Mouse (Mus musculus) neural tube, embryonic 15.5 days (tissue): ENCODE measurements around the gene Cdc6. TPM values are rescaled to one million over a fixed set of nuclear protein-coding genes. Genes with fewer than 3 reads are reported as not detected.

Source experiments
- ATAC-seq: fragments of 200-750 bp; cut with Nextera tagmentation; 2 replicates; pipeline ENCODE4 v1.8.0; 2017; ENCODE audit warnings: mild to moderate bottlenecking, moderate TSS enrichment, moderate library complexity; ENCODE audit not compliant: low FRiP score
- H3K27ac ChIP-seq: fragments of 300-500 bp; sonication (generic); replicated peaks from 2 replicates; pipeline ENCODE4 v1.5.1; 2015; ENCODE audit warnings: mild to moderate bottlenecking, inconsistent platforms
- H3K27me3 ChIP-seq: fragments of 300-500 bp; sonication (generic); replicated peaks from 2 replicates; pipeline ENCODE4 v1.6.1; 2015; ENCODE audit warnings: inconsistent platforms
- H3K36me3 ChIP-seq: fragments of 300-500 bp; sonication (generic); 2 replicates; pipeline ENCODE4 v1.6.1; 2015; ENCODE audit warnings: inconsistent platforms
- H3K4me1 ChIP-seq: fragments of 300-500 bp; sonication (generic); 2 replicates; pipeline ENCODE4 v1.6.1; 2015; ENCODE audit warnings: inconsistent platforms
- H3K4me2 ChIP-seq: fragments of 300-500 bp; sonication (generic); 2 replicates; pipeline ENCODE4 v1.6.1; 2015; ENCODE audit warnings: inconsistent platforms, mild to moderate bottlenecking, moderate library complexity
- H3K4me3 ChIP-seq: fragments of 300-500 bp; sonication (generic); replicated peaks from 2 replicates; pipeline ENCODE4 v1.5.1; 2015; ENCODE audit warnings: mild to moderate bottlenecking, inconsistent platforms
- H3K9ac ChIP-seq: fragments of 300-500 bp; sonication (generic); replicated peaks from 2 replicates; pipeline ENCODE4 v1.6.1; 2015; ENCODE audit warnings: mild to moderate bottlenecking, inconsistent platforms
- H3K9me3 ChIP-seq: fragments of 300-500 bp; sonication (generic); replicated peaks from 2 replicates; pipeline ENCODE4 v1.6.1; 2016; ENCODE audit warnings: inconsistent platforms
- WGBS: fragments of 180-500 bp; shearing (Covaris S2); methylation state at CpG from one replicate; pipeline ENCODE4 v1.1.7; 2015; ENCODE audit warnings: mixed read lengths; 5-methylcytosine and 5-hydroxymethylcytosine counted together
- polyA plus RNA-seq: library from polyadenylated mRNA; unstranded; fragments of >200 nt; fragmentation: Nextera tagmentation; extraction: Ambion mirVana; gene quantifications from 2 replicates; pipeline ENCODE4 v1.2.1, GENCODE M21; 2015

The Cdc6 gene
- polyA plus RNA-seq, 1 experiment from 2014 or later = 3.8 TPM

- no peak for ATAC-seq
- Histone ChIP-seq H3K4me1 (peaks cover 59% of the 10 kb centered on the region), H3K9ac (no peak overlapping the region), H3K9me3 (no peaks in the 10 kb centered on the region), H3K27me3 (no peaks in the 10 kb centered on the region), H3K36me3 (no peaks in the 10 kb centered on the region), H3K4me3 (no peak overlapping the region), H3K27ac (no peak overlapping the region), H3K4me2 (no peak overlapping the region)
- WGBS = 71% methylated on average over 9 of the region's 10 CpGs
Observed at GRCm38 (mm10) chr11:98956340-98956739, 48.7 kb downstream of the Cdc6 start.

- peak overlapping the region; percentile 99 for H3K4me2 ChIP-seq
- H3K36me3 ChIP-seq = no peaks in the 10 kb centered on the region
- H3K9ac ChIP-seq = peak overlapping the region; percentile 71
- under 1% methylated on average over 43 of the region's 43 CpGs for WGBS
- H3K27me3 ChIP-seq = no peaks in the 10 kb centered on the region
- ATAC-seq = peak; percentile 19; the same call in 1 of the 2 replicates
- H3K27ac ChIP-seq = peak overlapping the region; percentile 86
- H3K4me1 ChIP-seq = peaks cover 71% of the 10 kb centered on the region
- H3K9me3 ChIP-seq = no peaks in the 10 kb centered on the region
- peak overlapping the region; percentile 64 for H3K4me3 ChIP-seq
Observed at GRCm38 (mm10) chr11:98959437-98960312, 52.1 kb downstream of the Cdc6 start.

- Histone ChIP-seq H3K4me1 (peaks cover 71% of the 10 kb centered on the region), H3K4me2 (peak overlapping the region; percentile 99), H3K4me3 (peak overlapping the region; percentile 64), H3K36me3 (no peaks in the 10 kb centered on the region), H3K9me3 (no peaks in the 10 kb centered on the region), H3K27me3 (no peaks in the 10 kb centered on the region), H3K27ac (peak overlapping the region; percentile 86), H3K9ac (peak overlapping the region; percentile 71)
- peak; percentile 36; the same call in 1 of the 2 replicates for ATAC-seq
- under 1% methylated on average over 53 of the region's 53 CpGs for WGBS
Observed at GRCm38 (mm10) chr11:98960313-98960906, 52.8 kb downstream of the Cdc6 start.

GRCm38 (mm10) chr11:98961051-98961592 is 53.5 kb downstream of the Cdc6 start:
- WGBS = 3% methylated on average over 18 of the region's 18 CpGs
- no peaks in the 10 kb centered on the region for H3K27me3 ChIP-seq
- peak overlapping the region; percentile 99 for H3K4me2 ChIP-seq
- peak overlapping the region; percentile 64 for H3K4me3 ChIP-seq
- peak overlapping the region; percentile 71 for H3K9ac ChIP-seq
- H3K4me1 ChIP-seq = peaks cover 72% of the 10 kb centered on the region
- no peaks in the 10 kb centered on the region for H3K36me3 ChIP-seq
- no peak for ATAC-seq
- no peaks in the 10 kb centered on the region for H3K9me3 ChIP-seq
- peak overlapping the region; percentile 86 for H3K27ac ChIP-seq

- peak overlapping the region; percentile 64 for H3K4me3 ChIP-seq
- H3K4me1 ChIP-seq = peaks cover 79% of the 10 kb centered on the region
- H3K36me3 ChIP-seq = no peaks in the 10 kb centered on the region
- H3K27ac ChIP-seq = peak overlapping the region; percentile 86
- WGBS = 5% methylated on average over 8 of the region's 8 CpGs
- no peaks in the 10 kb centered on the region for H3K27me3 ChIP-seq
- peak overlapping the region; percentile 99 for H3K4me2 ChIP-seq
- peak overlapping the region; percentile 71 for H3K9ac ChIP-seq
- ATAC-seq = no peak
- H3K9me3 ChIP-seq = no peaks in the 10 kb centered on the region
Observed at GRCm38 (mm10) chr11:98961766-98962165, 54.2 kb downstream of the Cdc6 start.

GRCm38 (mm10) chr11:98962421-98963095 is 55.0 kb downstream of the Cdc6 start:
- H3K9ac ChIP-seq = peak overlapping the region; percentile 44
- no peaks in the 10 kb centered on the region for H3K9me3 ChIP-seq
- peaks cover 87% of the 10 kb centered on the region for H3K4me1 ChIP-seq
- H3K27ac ChIP-seq = peak overlapping the region; percentile 83
- peak overlapping the region; percentile 99 for H3K4me2 ChIP-seq
- no peak for ATAC-seq
- H3K36me3 ChIP-seq = no peaks in the 10 kb centered on the region
- H3K27me3 ChIP-seq = no peaks in the 10 kb centered on the region
- 3% methylated on average over 12 of the region's 12 CpGs for WGBS
- peak overlapping the region; percentile 64 for H3K4me3 ChIP-seq

- H3K9ac ChIP-seq = peak overlapping the region; percentile 44
- ATAC-seq = peak; percentile 39
- 1% methylated on average over 32 of the region's 32 CpGs for WGBS
- H3K4me2 ChIP-seq = peak overlapping the region; percentile 99
- H3K27ac ChIP-seq = peak overlapping the region; percentile 83
- H3K4me1 ChIP-seq = peaks cover 95% of the 10 kb centered on the region
- H3K9me3 ChIP-seq = no peaks in the 10 kb centered on the region
- H3K4me3 ChIP-seq = peak overlapping the region; percentile 64
- H3K36me3 ChIP-seq = no peaks in the 10 kb centered on the region
- H3K27me3 ChIP-seq = no peaks in the 10 kb centered on the region
Observed at GRCm38 (mm10) chr11:98963191-98964021, 55.8 kb downstream of the Cdc6 start.

- H3K4me3 ChIP-seq = peak overlapping the region; percentile 64
- peak overlapping the region; percentile 83 for H3K27ac ChIP-seq
- no peaks in the 10 kb centered on the region for H3K9me3 ChIP-seq
- no peak for ATAC-seq
- H3K36me3 ChIP-seq = no peaks in the 10 kb centered on the region
- H3K4me1 ChIP-seq = peaks cover 100% of the 10 kb centered on the region
- H3K9ac ChIP-seq = peak overlapping the region; percentile 44; the same call in 1 of the 2 replicates
- WGBS = 10% methylated on average over 6 of the region's 6 CpGs
- H3K27me3 ChIP-seq = no peaks in the 10 kb centered on the region
- H3K4me2 ChIP-seq = peak overlapping the region; percentile 99
Observed at GRCm38 (mm10) chr11:98964201-98964615, 56.6 kb downstream of the Cdc6 start.

- H3K4me1 ChIP-seq = peaks cover 100% of the 10 kb centered on the region
- no peak for ATAC-seq
- peak overlapping the region; percentile 64; the same call in 1 of the 2 replicates for H3K4me3 ChIP-seq
- peak overlapping the region; percentile 44 for H3K9ac ChIP-seq
- no peaks in the 10 kb centered on the region for H3K36me3 ChIP-seq
- no peaks in the 10 kb centered on the region for H3K9me3 ChIP-seq
- 15% methylated on average over 15 of the region's 15 CpGs for WGBS
- H3K27ac ChIP-seq = peak overlapping the region; percentile 83
- H3K4me2 ChIP-seq = peak overlapping the region; percentile 99
- no peaks in the 10 kb centered on the region for H3K27me3 ChIP-seq
Observed at GRCm38 (mm10) chr11:98964616-98965415, 57.2 kb downstream of the Cdc6 start.

- no peak for ATAC-seq
- no peaks in the 10 kb centered on the region for H3K9me3 ChIP-seq
- H3K36me3 ChIP-seq = 0 out of 2 replicates have a peak, but pooled peaks cover 2% of the 10 kb centered on the region
- H3K4me2 ChIP-seq = peak overlapping the region; percentile 99
- H3K4me3 ChIP-seq = 0 out of 2 replicates have a peak overlapping the region, but pooled peaks have one; percentile 9
- 3% methylated on average over 10 of the region's 11 CpGs for WGBS
- H3K27ac ChIP-seq = peak overlapping the region; percentile 83
- H3K4me1 ChIP-seq = peaks cover 100% of the 10 kb centered on the region
- H3K27me3 ChIP-seq = no peaks in the 10 kb centered on the region
- H3K9ac ChIP-seq = peak overlapping the region; percentile 15
Observed at GRCm38 (mm10) chr11:98965416-98966077, 57.9 kb downstream of the Cdc6 start.
